Mouse (Mus musculus) lung, embryonic 15.5 days (tissue): ENCODE data around the gene Gsdma2. TPM values are rescaled to one million over a fixed set of nuclear protein-coding genes. Genes with fewer than 3 reads are reported as not detected.
"Not testable (repeated sequence)": the region's sequence is repeated elsewhere in the genome, so short reads cannot be mapped to it uniquely, and the experiment has no call there.

Source experiments
- ATAC-seq: fragments of 200-750 bp; cut with Nextera tagmentation; 2 replicates; pipeline ENCODE4 v1.8.0; 2017; ENCODE audit warnings: moderate number of reproducible peaks, borderline replicate concordance; ENCODE audit not compliant: low FRiP score, low TSS enrichment; ENCODE audit errors: extremely low read depth
- H3K27ac ChIP-seq: fragments of 300-500 bp; sonication (generic); 2 replicates; pipeline ENCODE4 v1.5.1; 2015; ENCODE audit warnings: moderate library complexity, mild to moderate bottlenecking, inconsistent platforms
- H3K27me3 ChIP-seq: fragments of 300-500 bp; sonication (generic); 2 replicates; pipeline ENCODE4 v1.6.1; 2015; ENCODE audit warnings: inconsistent platforms
- H3K36me3 ChIP-seq: fragments of 300-500 bp; sonication (generic); 2 replicates; pipeline ENCODE4 v1.6.1; 2015; ENCODE audit warnings: inconsistent platforms
- H3K4me1 ChIP-seq: fragments of 300-500 bp; sonication (generic); 2 replicates; pipeline ENCODE4 v1.6.1; 2015; ENCODE audit warnings: inconsistent platforms
- H3K4me2 ChIP-seq: fragments of 300-500 bp; sonication (generic); 2 replicates; pipeline ENCODE4 v1.6.1; 2015; ENCODE audit warnings: inconsistent platforms, mild to moderate bottlenecking, moderate library complexity
- H3K4me3 ChIP-seq: fragments of 300-500 bp; sonication (generic); 2 replicates; pipeline ENCODE4 v1.5.1; 2015; ENCODE audit warnings: mild to moderate bottlenecking, inconsistent platforms
- H3K9ac ChIP-seq: fragments of 300-500 bp; sonication (generic); 2 replicates; pipeline ENCODE4 v1.6.1; 2015; ENCODE audit warnings: inconsistent platforms
- H3K9me3 ChIP-seq: fragments of 300-500 bp; sonication (generic); 2 replicates; pipeline ENCODE4 v1.6.1; 2016; ENCODE audit warnings: inconsistent platforms
- WGBS: fragments of 180-500 bp; shearing (Covaris S2); methylation state at CpG from one replicate; pipeline ENCODE4 v1.1.7; 2015; 5-methylcytosine and 5-hydroxymethylcytosine counted together
- polyA plus RNA-seq: library from polyadenylated mRNA; unstranded; fragments of >200 nt; fragmentation: Nextera tagmentation; extraction: Ambion mirVana; gene quantifications from 2 replicates; pipeline ENCODE4 v1.2.1, GENCODE M21; 2015

The Gsdma2 gene
- polyA plus RNA-seq, 1 experiment from 2014 or later = not detected

- no peak for ATAC-seq
- Histone ChIP-seq H3K9ac (no peak overlapping the region), H3K4me2 (no peak overlapping the region), H3K9me3 (no peaks in the 10 kb centered on the region), H3K4me3 (no peak overlapping the region), H3K36me3 (no peaks in the 10 kb centered on the region), H3K27ac (no peak overlapping the region), H3K4me1 (no peaks in the 10 kb centered on the region), H3K27me3 (peaks cover 14% of the 10 kb centered on the region; the same call in 1 of the 2 replicates)
- 64% methylated on average over 3 of the region's 3 CpGs for WGBS
Observed at GRCm38 (mm10) chr11:98671284-98671815, 24.8 kb downstream of the Gsdma2 start.

GRCm38 (mm10) chr11:98671857-98672256, 25.3 kb downstream of the Gsdma2 start:
- 55% methylated on average over 5 of the region's 5 CpGs for WGBS
- peaks cover 14% of the 10 kb centered on the region; the same call in 1 of the 2 replicates for H3K27me3 ChIP-seq

GRCm38 (mm10) chr11:98672482-98672881, 25.9 kb downstream of the Gsdma2 start:
- no peak overlapping the region for H3K27ac ChIP-seq
- no peak overlapping the region for H3K4me3 ChIP-seq
- ATAC-seq = no peak
- WGBS = 72% methylated on average over 5 of the region's 5 CpGs
- no peaks in the 10 kb centered on the region for H3K36me3 ChIP-seq
- H3K9ac ChIP-seq = no peak overlapping the region
- H3K4me1 ChIP-seq = no peaks in the 10 kb centered on the region
- peaks cover 11% of the 10 kb centered on the region; the same call in 1 of the 2 replicates for H3K27me3 ChIP-seq
- no peak overlapping the region for H3K4me2 ChIP-seq
- no peaks in the 10 kb centered on the region for H3K9me3 ChIP-seq

More at GRCm38 (mm10) chr11:98671857-98672256, 25.3 kb downstream of the Gsdma2 start:
- H3K9ac ChIP-seq = no peak overlapping the region
- no peaks in the 10 kb centered on the region for H3K36me3 ChIP-seq
- H3K4me2 ChIP-seq = no peak overlapping the region
- ATAC-seq = no peak
- no peaks in the 10 kb centered on the region for H3K4me1 ChIP-seq
- H3K9me3 ChIP-seq = no peaks in the 10 kb centered on the region
- H3K4me3 ChIP-seq = no peak overlapping the region
- H3K27ac ChIP-seq = no peak overlapping the region

- H3K4me1 ChIP-seq, H3K4me2 ChIP-seq, H3K9ac ChIP-seq, H3K27me3 ChIP-seq, H3K9me3 ChIP-seq, H3K4me3 ChIP-seq, H3K27ac ChIP-seq, H3K36me3 ChIP-seq: not testable (repeated sequence)
- ATAC-seq = peak; percentile 46; the same call in 1 of the 2 replicates
- 13% methylated on average over 7 of the region's 7 CpGs for whole genome bisulfite sequencing
Observed at GRCm38 (mm10) chr11:98673136-98673535, 26.6 kb downstream of the Gsdma2 start.

GRCm38 (mm10) chr11:98675829-98676363, 29.3 kb downstream of the Gsdma2 start:
- Histone ChIP-seq H3K4me2 (no peak overlapping the region), H3K9ac (no peak overlapping the region), H3K36me3 (no peaks in the 10 kb centered on the region), H3K4me3 (no peak overlapping the region), H3K9me3 (no peaks in the 10 kb centered on the region), H3K27me3 (no peaks in the 10 kb centered on the region; the same call in 1 of the 2 replicates), H3K27ac (no peak overlapping the region), H3K4me1 (no peaks in the 10 kb centered on the region)
- 29% methylated on average over 7 of the region's 7 CpGs for WGBS
- no peak for ATAC-seq

GRCm38 (mm10) chr11:98680023-98680422, 33.5 kb downstream of the Gsdma2 start:
- 89% methylated on average over 1 of the region's 1 CpGs for WGBS

GRCm38 (mm10) chr11:98680595-98680994, 34.0 kb downstream of the Gsdma2 start:
- H3K9me3 ChIP-seq, H3K27ac ChIP-seq, H3K4me3 ChIP-seq, H3K36me3 ChIP-seq, ATAC-seq, H3K4me2 ChIP-seq, H3K9ac ChIP-seq, H3K27me3 ChIP-seq: not testable (repeated sequence)
- H3K4me1 ChIP-seq = peaks cover 15% of the 10 kb centered on the region
- WGBS = 87% methylated on average over 4 of the region's 4 CpGs

More at GRCm38 (mm10) chr11:98680023-98680422, 33.5 kb downstream of the Gsdma2 start:
- H3K4me1 ChIP-seq = peaks cover 15% of the 10 kb centered on the region
- peaks cover 1% of the 10 kb centered on the region; the same call in 1 of the 2 replicates for H3K36me3 ChIP-seq
- H3K9me3 ChIP-seq = no peaks in the 10 kb centered on the region
- no peak for ATAC-seq
- H3K27me3 ChIP-seq = no peaks in the 10 kb centered on the region
- H3K27ac ChIP-seq = no peak overlapping the region
- H3K4me3 ChIP-seq = no peak overlapping the region
- no peak overlapping the region for H3K4me2 ChIP-seq
- H3K9ac ChIP-seq = no peak overlapping the region

GRCm38 (mm10) chr11:98681186-98681585, 34.6 kb downstream of the Gsdma2 start:
- H3K9me3 ChIP-seq = no peaks in the 10 kb centered on the region
- H3K27me3 ChIP-seq = no peaks in the 10 kb centered on the region
- peaks cover 15% of the 10 kb centered on the region for H3K4me1 ChIP-seq
- ATAC-seq = no peak
- H3K9ac ChIP-seq = no peak overlapping the region
- no peak overlapping the region for H3K27ac ChIP-seq
- peaks cover 13% of the 10 kb centered on the region for H3K36me3 ChIP-seq
- 83% methylated on average over 4 of the region's 4 CpGs for WGBS
- H3K4me3 ChIP-seq = no peak overlapping the region
- no peak overlapping the region; the same call in 1 of the 2 replicates for H3K4me2 ChIP-seq

- ATAC-seq = peak; percentile 95
- H3K4me2 ChIP-seq = peak within 1 kb of the TSS; percentile 82
- H3K9me3 ChIP-seq = no peaks in the 10 kb centered on the region
- H3K27me3 ChIP-seq = no peaks in the 10 kb centered on the region
- peaks cover 15% of the 10 kb centered on the region for H3K4me1 ChIP-seq
- H3K27ac ChIP-seq = peak within 1 kb of the TSS; percentile 74
- H3K9ac ChIP-seq = peak within 1 kb of the TSS; percentile 96
- 4% methylated on average over 45 of the region's 45 CpGs for WGBS
- peak within 1 kb of the TSS; percentile 92 for H3K4me3 ChIP-seq
- H3K36me3 ChIP-seq = peaks cover 21% of the 10 kb centered on the region
Observed at GRCm38 (mm10) chr11:98681786-98682745, 35.5 kb downstream of the Gsdma2 start, which contains the start of gene Psmd3. Gene Psmd3, plus strand, starts transcription at chr11:98682554.

- under 1% methylated on average over 23 of the region's 23 CpGs for WGBS
Observed at GRCm38 (mm10) chr11:98682811-98683210, 36.3 kb downstream of the Gsdma2 start.

GRCm38 (mm10) chr11:98685642-98686041, 39.1 kb downstream of the Gsdma2 start:
- Histone ChIP-seq H3K27ac (no peak overlapping the region), H3K4me1 (peaks cover 15% of the 10 kb centered on the region), H3K36me3 (peaks cover 49% of the 10 kb centered on the region), H3K27me3 (no peaks in the 10 kb centered on the region), H3K9me3 (no peaks in the 10 kb centered on the region), H3K4me2 (no peak overlapping the region), H3K4me3 (no peak overlapping the region), H3K9ac (no peak overlapping the region)
- no peak for ATAC-seq
- WGBS = 90% methylated on average over 9 of the region's 9 CpGs

More at GRCm38 (mm10) chr11:98682811-98683210, 36.3 kb downstream of the Gsdma2 start:
- peaks cover 29% of the 10 kb centered on the region for H3K36me3 ChIP-seq
- peak; percentile 37 for ATAC-seq
- no peaks in the 10 kb centered on the region for H3K9me3 ChIP-seq
- peak overlapping the region; percentile 74 for H3K27ac ChIP-seq
- peaks cover 15% of the 10 kb centered on the region for H3K4me1 ChIP-seq
- H3K27me3 ChIP-seq = no peaks in the 10 kb centered on the region
- H3K9ac ChIP-seq = peak overlapping the region; percentile 96
- peak overlapping the region; percentile 82 for H3K4me2 ChIP-seq
- H3K4me3 ChIP-seq = peak overlapping the region; percentile 92
